Mouse (Mus musculus) myocyte (in vitro differentiated cells): Measurements from ENCODE around the gene Sema4b. TPM values are rescaled to one million over a fixed set of nuclear protein-coding genes. Genes with fewer than 3 reads are reported as not detected.

Experiments used
- H3K27me3 ChIP-seq: one replicate; pipeline ENCODE4 v1.6.1; 2011; ENCODE audit not compliant: control insufficient read depth, insufficient read depth, insufficient read length
- H3K36me3 ChIP-seq: one replicate; pipeline ENCODE4 v1.6.1; 2011; ENCODE audit not compliant: control insufficient read depth, insufficient read depth
- H3K4me2 ChIP-seq: one replicate; pipeline ENCODE4 v1.6.1; 2011; ENCODE audit warnings: low read depth, control low read depth
- H3K4me3 ChIP-seq: one replicate; pipeline ENCODE4 v1.5.1; 2011; ENCODE audit warnings: mild to moderate bottlenecking, control low read depth, moderate library complexity
- H3K79me2 ChIP-seq: one replicate; pipeline ENCODE4 v1.6.1; 2011; ENCODE audit not compliant: control insufficient read depth, insufficient read depth
- H3ac ChIP-seq: one replicate; pipeline ENCODE4 v1.6.1; 2011; ENCODE audit not compliant: control insufficient read depth, insufficient read length
- CEBPB ChIP-seq: IDR thresholded peaks from 2 replicates; pipeline ENCODE4 v1.6.1; 2011; ENCODE audit warnings: mild to moderate bottlenecking, moderate library complexity; ENCODE audit not compliant: poor library complexity, insufficient read depth, severe bottlenecking
- E2F4 ChIP-seq: IDR thresholded peaks from one replicate; pipeline ENCODE4 v1.6.1; 2011; ENCODE audit warnings: mild to moderate bottlenecking, control low read depth, moderate library complexity; ENCODE audit not compliant: insufficient read depth
- MAX ChIP-seq: IDR thresholded peaks from one replicate; pipeline ENCODE4 v1.6.1; 2011; ENCODE audit warnings: low read depth, mild to moderate bottlenecking, control low read depth
- MYOD1 ChIP-seq, 3 experiments: IDR thresholded peaks; one replicate each; pipeline ENCODE4 v1.6.1; 2011; ENCODE audit warnings: control low read depth in 2 of 3, low read depth in 2 of 3, mild to moderate bottlenecking in 2 of 3, moderate library complexity in 1 of 3; ENCODE audit not compliant: insufficient read length in 2 of 3, control insufficient read depth in 1 of 3
- MYOG ChIP-seq, 3 experiments: IDR thresholded peaks; one replicate each; pipeline ENCODE4 v1.6.1; 2011; ENCODE audit warnings: control low read depth in 2 of 3, low read depth in 2 of 3, mild to moderate bottlenecking in 2 of 3; ENCODE audit not compliant: insufficient read length in 2 of 3, control insufficient read depth in 1 of 3, insufficient read depth in 1 of 3
- POLR2A ChIP-seq: IDR thresholded peaks from one replicate; pipeline ENCODE4 v1.6.1; 2011; ENCODE audit warnings: low read depth, mild to moderate bottlenecking, control low read depth, moderate library complexity; ENCODE audit not compliant: insufficient read length
- POLR2AphosphoS2 ChIP-seq: IDR thresholded peaks from one replicate; pipeline ENCODE4 v1.6.1; 2011; ENCODE audit warnings: low read depth, control low read depth; ENCODE audit not compliant: insufficient read length
- REST ChIP-seq: IDR thresholded peaks from one replicate; pipeline ENCODE4 v1.6.1; 2011; ENCODE audit warnings: mild to moderate bottlenecking, control low read depth, moderate library complexity; ENCODE audit not compliant: insufficient read depth, insufficient read length
- SRF ChIP-seq: IDR thresholded peaks from one replicate; pipeline ENCODE4 v1.6.1; 2011; ENCODE audit warnings: low read depth; ENCODE audit not compliant: control insufficient read depth, insufficient read length
- TCF12 ChIP-seq: IDR thresholded peaks from one replicate; pipeline ENCODE4 v1.6.1; 2011; ENCODE audit warnings: mild to moderate bottlenecking, control low read depth; ENCODE audit not compliant: poor library complexity, insufficient read depth, severe bottlenecking
- TCF3 ChIP-seq: IDR thresholded peaks from one replicate; pipeline ENCODE4 v1.6.1; 2011; ENCODE audit warnings: low read depth, control low read depth; ENCODE audit not compliant: insufficient read length
- USF1 ChIP-seq: IDR thresholded peaks from one replicate; pipeline ENCODE4 v1.6.1; 2011; ENCODE audit warnings: low read depth, mild to moderate bottlenecking, control low read depth, moderate library complexity
- polyA plus RNA-seq: library from polyadenylated mRNA; unstranded; fragments of >200 nt; fragmentation: generic; extraction: Trizol; gene quantifications from one replicate; pipeline ENCODE4 v1.2.1, GENCODE M21; 2012; ENCODE audit warnings: missing spikeins

Sema4b gene
- polyA plus RNA-seq, 1 experiment = 11.4 TPM

DNA sequence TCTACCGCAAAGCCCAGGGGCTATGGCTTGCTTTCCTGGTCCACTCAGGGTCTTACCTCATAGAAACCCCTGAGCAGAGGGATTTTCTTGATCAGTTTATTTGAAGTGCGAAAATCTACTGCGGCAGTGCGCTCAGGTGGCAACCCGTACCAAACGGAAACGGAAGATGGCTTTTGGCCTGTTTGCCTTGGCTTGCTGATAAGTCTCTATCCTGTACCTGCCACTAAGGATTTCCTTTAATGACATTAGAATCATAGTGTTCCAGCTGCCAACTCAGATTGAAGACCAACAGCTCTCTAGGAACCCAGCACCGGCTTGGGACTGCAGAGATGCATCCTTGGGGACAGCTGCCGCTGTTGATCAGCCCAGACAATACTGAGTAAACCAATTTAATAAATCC, 47.2 kb downstream of the Sema4b start:
- H3K79me2 ChIP-seq = peaks cover 4% of the 10 kb centered on the region
- peak overlapping the region; percentile 56 for H3K4me3 ChIP-seq
- no peaks in the 10 kb centered on the region for H3K36me3 ChIP-seq
- no peaks in the 10 kb centered on the region for H3K27me3 ChIP-seq
- H3ac ChIP-seq = no peak overlapping the region
- peak overlapping the region; percentile 86 for H3K4me2 ChIP-seq
- TF ChIP-seq TCF12 (no peak), MYOD1 (IDR thresholded peaks at IDR 0.05; ENCODE audit: control insufficient read depth in 1 of 3, insufficient read length in 2 of 3, low read depth in 2 of 3) (no peak), SRF (no peak), USF1 (no peak), CEBPB (no peak), POLR2AphosphoS2 (no peak)

DNA sequence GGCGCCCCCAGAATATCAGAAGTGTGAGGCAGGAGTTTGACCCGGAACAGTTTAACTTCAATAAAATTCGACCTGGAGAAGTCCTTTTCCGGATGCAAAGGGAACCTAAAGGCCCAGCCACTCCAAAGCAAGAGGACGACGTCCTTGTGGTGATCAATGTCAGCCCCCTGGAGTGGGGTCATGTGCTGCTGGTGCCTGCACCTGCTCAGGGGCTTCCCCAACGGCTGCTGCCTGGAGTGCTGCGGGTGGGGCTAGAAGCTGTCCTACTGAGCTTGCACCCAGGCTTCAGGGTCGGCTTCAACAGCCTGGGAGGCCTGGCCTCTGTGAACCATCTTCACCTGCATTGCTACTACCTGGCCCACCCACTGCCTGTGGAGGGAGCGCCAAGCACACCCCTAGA, 51.9 kb downstream of the Sema4b start:
- TF ChIP-seq POLR2AphosphoS2 (no peak), POLR2A (no peak), MAX (no peak), MYOD1 (IDR thresholded peaks at IDR 0.05; ENCODE audit: control insufficient read depth in 1 of 3, insufficient read length in 2 of 3, low read depth in 2 of 3) (no peak), MYOG (IDR thresholded peaks at IDR 0.05; ENCODE audit: control insufficient read depth in 1 of 3, insufficient read depth in 1 of 3, insufficient read length in 2 of 3, low read depth in 2 of 3) (no peak), TCF12 (no peak), TCF3 (no peak), REST (no peak), CEBPB (no peak)
- Histone ChIP-seq H3K36me3 (peaks cover 5% of the 10 kb centered on the region), H3K4me3 (no peak overlapping the region), H3ac (no peak overlapping the region), H3K4me2 (no peak overlapping the region), H3K27me3 (no peaks in the 10 kb centered on the region), H3K79me2 (no peaks in the 10 kb centered on the region)

DNA sequence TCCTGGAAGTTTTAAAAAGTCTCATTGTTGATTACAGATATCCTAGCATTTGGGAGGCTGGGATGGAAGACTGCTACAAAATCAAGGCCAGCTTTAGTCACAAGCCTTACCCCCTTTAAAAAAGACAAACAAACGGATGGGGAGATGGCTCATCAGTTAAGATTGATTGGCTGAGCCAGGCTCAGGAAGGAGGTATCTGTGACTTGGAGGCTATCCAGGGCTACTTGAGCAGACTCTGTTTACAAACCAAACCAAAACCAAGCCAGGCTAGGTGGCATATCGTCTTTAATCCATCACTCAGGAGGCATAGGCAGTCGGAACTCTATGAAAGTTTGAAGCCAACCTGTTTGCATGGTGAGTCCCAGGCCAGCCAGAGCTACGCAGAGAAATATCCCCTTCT, 55.0 kb downstream of the Sema4b start:
- H3K27me3 ChIP-seq = no peaks in the 10 kb centered on the region
- H3K4me2 ChIP-seq = no peak overlapping the region
- no peak overlapping the region for H3ac ChIP-seq
- no peak overlapping the region for H3K4me3 ChIP-seq
- H3K79me2 ChIP-seq = no peaks in the 10 kb centered on the region
- H3K36me3 ChIP-seq = peaks cover 5% of the 10 kb centered on the region
- no peak for TF ChIP-seq TCF12
- no peak for TF ChIP-seq REST

DNA sequence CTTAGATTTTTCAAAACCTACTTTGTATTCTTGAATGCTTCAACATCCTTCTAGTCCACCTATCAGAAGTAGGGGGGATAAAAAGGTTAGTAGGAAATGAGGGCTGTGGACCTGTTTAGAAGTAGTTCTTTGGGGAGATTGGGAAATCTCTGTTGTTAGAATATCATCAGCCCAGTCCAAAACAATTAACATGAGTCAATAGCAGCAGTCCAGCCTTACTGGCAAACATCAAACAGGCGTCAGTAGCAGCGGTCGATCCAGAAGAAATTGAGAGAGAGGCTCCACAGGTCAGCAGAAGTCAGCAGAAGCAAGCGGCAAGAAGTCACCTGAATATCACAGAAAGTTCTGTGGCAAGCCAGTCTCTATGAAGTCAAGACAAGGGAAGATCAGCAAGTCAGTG, 58.2 kb downstream of the Sema4b start:
- Histone ChIP-seq H3K4me3 (no peak overlapping the region), H3K36me3 (no peaks in the 10 kb centered on the region), H3K4me2 (no peak overlapping the region), H3K27me3 (no peaks in the 10 kb centered on the region), H3ac (no peak overlapping the region), H3K79me2 (no peaks in the 10 kb centered on the region)
- TF ChIP-seq POLR2A (no peak), POLR2AphosphoS2 (no peak), TCF12 (no peak), USF1 (no peak), TCF3 (no peak), MYOD1 (IDR thresholded peaks at IDR 0.05; ENCODE audit: control insufficient read depth in 1 of 3, insufficient read length in 2 of 3, low read depth in 2 of 3) (no peak), CEBPB (no peak), REST (no peak), MYOG (IDR thresholded peaks at IDR 0.05; ENCODE audit: control insufficient read depth in 1 of 3, insufficient read depth in 1 of 3, insufficient read length in 2 of 3, low read depth in 2 of 3) (no peak), E2F4 (no peak), MAX (no peak), SRF (no peak)

DNA sequence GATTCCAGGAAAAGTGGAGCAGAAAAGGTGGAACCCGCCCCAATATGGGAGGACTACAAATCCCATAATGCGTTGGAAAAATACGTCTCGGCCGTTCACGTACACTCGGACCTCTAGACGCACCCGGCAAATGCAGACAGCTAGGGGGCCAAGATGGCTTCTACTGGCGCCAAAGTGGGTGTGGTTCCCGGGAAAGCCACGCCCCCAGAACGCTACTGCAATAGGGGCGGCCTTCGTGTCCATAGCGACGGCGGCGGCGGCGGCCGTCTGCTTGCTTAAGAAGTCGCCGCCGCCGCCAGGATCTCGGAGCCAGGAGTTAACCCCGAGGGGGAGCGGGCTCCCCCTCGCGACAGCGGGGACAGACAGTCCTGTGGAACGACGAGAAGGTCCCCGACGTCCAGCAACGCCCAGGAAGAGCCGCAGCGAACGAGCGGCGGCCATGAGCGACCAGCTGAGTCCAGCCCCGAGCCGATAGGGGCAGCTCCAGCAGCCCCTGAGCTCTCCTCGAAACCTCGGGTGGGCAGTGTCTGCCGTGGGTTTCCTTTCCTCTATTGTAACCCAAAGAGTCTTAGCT, 59.6 kb downstream of the Sema4b start, which contains the start of gene Ttll13:
Gene Ttll13 (plus strand): TSS at position 229 of the 574 bp plus-strand sequence.
- Histone ChIP-seq H3K79me2 (no peaks in the 10 kb centered on the region), H3ac (peak within 1 kb of the TSS; percentile 22)
- peak; percentile 11 for TF ChIP-seq POLR2A
- TF ChIP-seq E2F4 = peak; percentile 37
- no peak for TF ChIP-seq SRF
- TF ChIP-seq POLR2AphosphoS2 = no peak
- no peak for TF ChIP-seq CEBPB

More for the DNA sequence above, 59.6 kb downstream of the Sema4b start, which contains the start of gene Ttll13:
- H3K4me2 ChIP-seq = peak within 1 kb of the TSS; percentile 70
- H3K36me3 ChIP-seq = no peaks in the 10 kb centered on the region
- no peaks in the 10 kb centered on the region for H3K27me3 ChIP-seq
- peak within 1 kb of the TSS; percentile 31 for H3K4me3 ChIP-seq
